In the genomic region with DNA sequence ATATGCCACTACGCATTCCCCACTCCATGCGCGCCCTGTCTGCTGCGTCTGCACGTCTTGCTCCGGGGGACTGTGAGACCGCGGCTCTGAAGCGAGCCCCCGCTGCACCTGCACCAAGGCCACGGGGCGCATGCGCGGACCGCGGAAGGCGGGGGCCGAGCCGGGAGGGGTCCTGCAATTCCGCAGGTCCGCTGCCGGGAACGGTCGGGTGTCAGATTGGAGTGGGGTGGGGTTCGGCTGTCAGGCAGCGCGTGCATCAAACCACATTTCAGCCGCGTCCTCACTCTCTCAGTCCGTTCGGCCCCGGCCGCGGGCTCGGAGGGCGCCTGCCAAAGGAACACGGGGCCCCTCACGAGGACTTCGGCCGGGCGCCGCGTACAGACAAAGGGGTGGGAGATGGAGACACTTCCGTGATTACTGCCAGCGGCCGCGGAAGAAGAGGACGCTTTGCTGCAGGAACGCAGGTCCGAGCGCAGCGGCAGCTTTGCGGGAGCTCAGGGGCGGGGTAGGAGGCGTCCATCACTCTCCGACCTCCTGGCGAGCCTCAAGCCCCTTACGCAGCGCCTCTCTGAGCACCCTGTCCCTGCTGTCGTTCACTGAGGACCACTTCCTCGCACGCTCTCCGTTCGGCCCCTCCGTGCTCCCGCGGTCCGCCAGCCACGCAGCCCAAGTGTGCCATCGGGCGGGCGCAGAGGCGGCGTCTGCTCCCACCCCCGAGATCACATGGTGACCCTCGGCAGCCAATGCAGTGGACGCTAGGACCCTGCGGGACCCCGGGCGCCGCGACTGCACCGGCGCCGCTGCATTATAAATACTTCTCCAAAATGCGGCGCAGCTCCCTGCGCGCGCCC, we compare ENCODE assay signal across 8 mouse cellular contexts. TPM values are rescaled to one million over a fixed set of nuclear protein-coding genes. Genes with fewer than 3 reads are reported as not detected.
DNase-seq lines count a peak whose midpoint lies in the region; ATAC-seq and TF ChIP-seq lines count a peak whose summit lies in the region.

Gene Nat8l, plus strand, starts transcription at position 142 of the 851 bp plus-strand sequence.

- peak; percentile 90 for ATAC-seq in embryonic facial prominence, embryonic 14.5 days (ENCODE audit: low read depth)

- peak in 1 of 2 experiments; percentile 17 for DNase-seq in spleen, adult 2 months (ENCODE audit: low read depth in 1 of 2, low spot score in 2 of 2)
- DNase-seq in spleen, adult 12 weeks (ENCODE audit: low spot score): no peak
- peak; percentile 86 for DNase-seq in embryonic facial prominence, embryonic 14.5 days (ENCODE audit: low spot score)
- peak; percentile 34 to 46 for DNase-seq in heart, postnatal 14 days
- DNase-seq in left cerebral cortex, adult 11 months (ENCODE audit: low spot score): peak; percentile 80
- peak; percentile 58 to 64 for DNase-seq in lung, postnatal 4 days
- peak; percentile 89 for DNase-seq in right cerebral cortex, postnatal 14 days
- no peak for DNase-seq in urinary bladder, postnatal 14 days (ENCODE audit: low spot score)

- intact Hi-C loops in heart, postnatal 14 days (cut with DNase I): no loop called here

- peak within 1 kb of the TSS; percentile 97 for H3K4me2 ChIP-seq in embryonic facial prominence, embryonic 14.5 days (ENCODE audit: low read depth, low read length)

- peaks cover 12% of the 10 kb centered on the region; the same call in 1 of the 2 replicates for H3K4me1 ChIP-seq in spleen, adult 2 months (ENCODE audit: control insufficient read depth, insufficient read depth, insufficient read length)
- H3K4me1 ChIP-seq in embryonic facial prominence, embryonic 14.5 days (ENCODE audit: control insufficient read depth, insufficient read depth, low read length): peaks cover 4% of the 10 kb centered on the region; the same call in 1 of the 2 replicates

- peak within 1 kb of the TSS; percentile 59 for H3K9ac ChIP-seq in embryonic facial prominence, embryonic 14.5 days (ENCODE audit: low read depth, low read length)

- no peaks in the 10 kb centered on the region for H3K36me3 ChIP-seq in spleen, adult 2 months (ENCODE audit: control insufficient read depth, insufficient read depth, low read length)
- H3K36me3 ChIP-seq in embryonic facial prominence, embryonic 14.5 days (ENCODE audit: control insufficient read depth, insufficient read depth, low read length): no peaks in the 10 kb centered on the region

- H3K9me3 ChIP-seq in embryonic facial prominence, embryonic 14.5 days (ENCODE audit: control insufficient read depth, low read length): no peaks in the 10 kb centered on the region

- H3K27me3 ChIP-seq in spleen, adult 2 months (ENCODE audit: control insufficient read depth, insufficient read depth, low read length): peaks cover 19% of the 10 kb centered on the region
- H3K27me3 ChIP-seq in embryonic facial prominence, embryonic 14.5 days (replicated peaks; ENCODE audit: control insufficient read depth, insufficient read depth, low read length): peaks cover 58% of the 10 kb centered on the region

- peak within 1 kb of the TSS; percentile 62 for H3K4me3 ChIP-seq in spleen, adult 2 months (ENCODE audit: extremely low read depth, insufficient read depth, insufficient read length)
- peak within 1 kb of the TSS; percentile 67 for H3K4me3 ChIP-seq in embryonic facial prominence, embryonic 14.5 days (ENCODE audit: low read depth, low read length)

- H3K27ac ChIP-seq in spleen, adult 2 months (ENCODE audit: insufficient read depth, low read length): no peak within 1 kb of the TSS
- no peak within 1 kb of the TSS; the same call in 1 of the 2 replicates for H3K27ac ChIP-seq in embryonic facial prominence, embryonic 14.5 days (replicated peaks; ENCODE audit: low read depth, low read length)

- WGBS in spleen, adult 2 months: 1% methylated on average over 89 of the region's 90 CpGs
- 0% methylated on average over 48 of the region's 90 CpGs for WGBS in embryonic facial prominence, embryonic 14.5 days

- no peak for TF ChIP-seq POLR2A in spleen, adult 2 months (IDR thresholded peaks at IDR 0.05; ENCODE audit: low read depth, low read length)

- TF ChIP-seq CTCF in spleen, adult 2 months (IDR thresholded peaks at IDR 0.05; ENCODE audit: extremely low read depth, insufficient read depth, insufficient read length, insufficient replicate concordance): no peak

RNA-seq across cellular contexts. Expression of gene Nat8l, which starts in this region (rescaled TPM):
- polyA plus RNA-seq in spleen, adult 2 months (2012; rRNA removed): 2.8 and 3.6 TPM in 2 replicates
- polyA plus RNA-seq in embryonic facial prominence, embryonic 14.5 days (2014; fragmentation: Nextera tagmentation; extraction: Ambion mirVana): 0.31 and 0.38 TPM in 2 replicates
- total RNA-seq in heart, postnatal 14 days (2021): 1 to 10 TPM in 1 of 2 experiments, under 1 TPM in 1; 0.71 to 1.2 TPM

Comparison
In these comparisons a context has a peak if more than half of its experiments do, and no peak if none do; other contexts are left out.
1. Peak in DNase-seq, ATAC-seq, H3K4me3 ChIP-seq, H3K9ac ChIP-seq and H3K4me2 ChIP-seq in embryonic facial prominence, embryonic 14.5 days; RNA of the gene not detected or under 1 TPM.
2. DNase-seq: peak in heart, postnatal 14 days (2 of 2), left cerebral cortex, adult 11 months (single experiment), lung, postnatal 4 days (2 of 2) and right cerebral cortex, postnatal 14 days (single experiment); none in spleen, adult 12 weeks (single experiment) and urinary bladder, postnatal 14 days (single experiment).